Mouse (Mus musculus): ENCODE results near the gene Glb1. TPM values are rescaled to one million over a fixed set of nuclear protein-coding genes. Genes with fewer than 3 reads are reported as not detected.
"Not testable (repeated sequence)": the region's sequence is repeated elsewhere in the genome, so short reads cannot be mapped to it uniquely, and the experiment has no call there.

Gene Glb1
- total and polyA plus RNA-seq, 3 experiments: 7.0 to 15.7 TPM; not detected in 1

GRCm38 (mm10) chr9:114518812-114519477 is 118.1 kb downstream of the Glb1 start:
- no peaks in the 10 kb centered on the region for H3K36me3 ChIP-seq (ENCODE audit: control insufficient read depth in 1 of 2, insufficient read depth in 2 of 2, low read length in 2 of 2)
- H3K27me3 ChIP-seq (ENCODE audit: control insufficient read depth in 1 of 2, insufficient read depth in 2 of 2, low read length in 2 of 2): no peaks in the 10 kb centered on the region
- no peak for TF ChIP-seq CHD1 (IDR thresholded peaks at IDR 0.05; ENCODE audit: low read depth, low read length)
- no peak for TF ChIP-seq KAT2A (conservative IDR thresholded peaks at IDR 0.05; ENCODE audit: low read depth, low read length)
- TF ChIP-seq EP300 (IDR thresholded peaks at IDR 0.05; ENCODE audit: low read depth in 1 of 2, low read length in 2 of 2): no peak
- TF ChIP-seq NELFE (IDR thresholded peaks at IDR 0.05; ENCODE audit: low read depth, low read length): no peak
- no peak for TF ChIP-seq GATA1 (IDR thresholded peaks at IDR 0.05; ENCODE audit: low read depth, low read length)
- TF ChIP-seq ETS1 (IDR thresholded peaks at IDR 0.05; ENCODE audit: low read depth, low read length): no peak
- TF ChIP-seq MYC (IDR thresholded peaks at IDR 0.05; ENCODE audit: low read depth, low read length): no peak
- TF ChIP-seq UBTF (IDR thresholded peaks at IDR 0.05; ENCODE audit: borderline replicate concordance, insufficient read depth, low read depth, low read length): no peak
- no peak for TF ChIP-seq POLR2A (IDR thresholded peaks at IDR 0.05; ENCODE audit: control insufficient read depth in 1 of 2, insufficient read depth in 1 of 2, low read depth in 1 of 2, low read length in 2 of 2, poor library complexity in 1 of 2)
- no peak for TF ChIP-seq GABPA (IDR thresholded peaks at IDR 0.05; ENCODE audit: low read depth, low read length)
- no peak for TF ChIP-seq USF1 (IDR thresholded peaks at IDR 0.05; ENCODE audit: low read depth, low read length)
- TF ChIP-seq USF2 (IDR thresholded peaks at IDR 0.05; ENCODE audit: borderline replicate concordance in 1 of 2, insufficient read depth in 1 of 2, low read depth in 1 of 2, low read length in 2 of 2): no peak
- TF ChIP-seq ZC3H11A (IDR thresholded peaks at IDR 0.05; ENCODE audit: low read depth, low read length): no peak
- no peak for TF ChIP-seq SMC3 (IDR thresholded peaks at IDR 0.05; ENCODE audit: low read depth, low read length)
- no peak for TF ChIP-seq MAX (IDR thresholded peaks at IDR 0.05; ENCODE audit: low read length)
- no peak for TF ChIP-seq HCFC1 (IDR thresholded peaks at IDR 0.05; ENCODE audit: low read depth, low read length)
- H3K9ac ChIP-seq (ENCODE audit: control insufficient read depth, low read depth, low read length, poor library complexity, severe bottlenecking): no peak overlapping the region
- no peaks in the 10 kb centered on the region for H3K4me1 ChIP-seq (ENCODE audit: control insufficient read depth in 1 of 2, insufficient read depth in 2 of 2, low read length in 2 of 2)
- no peaks in the 10 kb centered on the region for H3K79me2 ChIP-seq (ENCODE audit: control insufficient read depth, insufficient read depth, low read length, poor library complexity)
- no peaks in the 10 kb centered on the region for H3K9me3 ChIP-seq (replicated peaks; ENCODE audit: insufficient read depth, low read length)
- H3K27ac ChIP-seq (ENCODE audit: control insufficient read depth, low read depth, low read length): no peak overlapping the region
- H3K4me3 ChIP-seq (ENCODE audit: control insufficient read depth in 1 of 2, insufficient read depth in 1 of 2, low read depth in 2 of 2, low read length in 2 of 2): no peak overlapping the region
- DNase-seq (ENCODE audit: low read depth, low spot score): no peak

DNA sequence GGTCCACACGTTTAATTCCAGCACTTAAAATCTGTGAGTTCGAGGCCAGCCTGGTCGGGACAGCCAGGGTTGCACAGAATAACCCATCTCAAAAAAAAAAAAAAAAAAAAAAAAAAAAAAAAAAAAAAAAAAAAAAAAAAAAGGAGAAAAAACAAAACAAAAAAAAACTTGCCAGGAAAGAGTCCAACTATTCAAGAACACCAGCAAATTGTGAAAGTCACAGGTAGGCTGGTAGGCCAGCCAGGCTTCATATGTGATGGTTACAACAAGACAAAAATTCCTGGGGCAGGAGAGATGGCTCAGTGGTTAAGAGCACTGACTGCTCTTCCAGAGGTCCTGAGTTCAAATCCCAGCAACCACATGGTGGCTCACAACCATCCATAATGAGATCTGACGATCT is 119.7 kb downstream of the Glb1 start:
- not testable (repeated sequence) for H3K79me2 ChIP-seq (ENCODE audit: control insufficient read depth, insufficient read depth, low read length, poor library complexity); DNase-seq (ENCODE audit: low read depth, low spot score); H3K9ac ChIP-seq (ENCODE audit: control insufficient read depth, low read depth, low read length, poor library complexity, severe bottlenecking); H3K27ac ChIP-seq (ENCODE audit: control insufficient read depth, low read depth, low read length); H3K4me1 ChIP-seq (ENCODE audit: control insufficient read depth in 1 of 2, insufficient read depth in 2 of 2, low read length in 2 of 2); H3K36me3 ChIP-seq (ENCODE audit: control insufficient read depth in 1 of 2, insufficient read depth in 2 of 2, low read length in 2 of 2); H3K4me3 ChIP-seq (ENCODE audit: control insufficient read depth in 1 of 2, insufficient read depth in 1 of 2, low read depth in 2 of 2, low read length in 2 of 2); H3K9me3 ChIP-seq (replicated peaks; ENCODE audit: insufficient read depth, low read length); H3K27me3 ChIP-seq (ENCODE audit: control insufficient read depth in 1 of 2, insufficient read depth in 2 of 2, low read length in 2 of 2)
- TF ChIP-seq ZNF384 (IDR thresholded peaks at IDR 0.05; ENCODE audit: low read depth, low read length): peak; percentile 48; the same call in 1 of the 2 replicates

All from MEL (cell line).